Mouse (Mus musculus): Measurements from ENCODE around the gene Olfr692.

DNA sequence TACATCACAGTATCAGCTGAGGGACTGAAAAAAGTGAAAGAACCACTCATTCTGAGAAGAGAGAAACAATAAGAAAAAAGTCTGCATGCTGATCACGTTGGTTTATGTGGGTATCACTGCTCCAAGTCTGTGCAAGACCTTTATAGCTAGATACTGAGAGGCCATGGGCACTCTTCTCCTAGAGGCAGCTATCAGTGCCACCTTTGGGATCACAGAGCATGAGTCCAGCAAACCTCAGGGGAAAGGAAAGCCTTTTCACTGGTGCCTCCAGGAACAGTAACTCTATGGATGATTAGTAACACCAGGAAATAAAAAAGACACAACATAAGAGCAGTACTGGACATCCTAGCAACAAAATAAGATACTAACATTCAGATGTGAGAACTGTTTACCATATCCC, 25.9 kb upstream of the Olfr692 start, which contains the start of gene Olfr691:
- no peak for TF ChIP-seq POLR2A (IDR thresholded peaks at IDR 0.05; ENCODE audit: borderline replicate concordance, insufficient read depth, low read length)
- TF ChIP-seq CTCF (IDR thresholded peaks at IDR 0.05; ENCODE audit: borderline replicate concordance, insufficient read depth, low read depth, low read length): no peak
